Mouse (Mus musculus) cortical plate, adult 2 months (tissue): ENCODE data around the gene Gatad2b.
"Not testable (repeated sequence)": the region's sequence is repeated elsewhere in the genome, so short reads cannot be mapped to it uniquely, and the experiment has no call there.

ENCODE experiments used
- CTCF ChIP-seq: fragments of 200-500 bp; IDR thresholded peaks from 2 replicates; pipeline ENCODE4 v1.5.1; 2011; ENCODE audit warnings: mild to moderate bottlenecking, control low read depth, low read length; ENCODE audit not compliant: insufficient read depth; ENCODE audit errors: extremely low read depth
- POLR2A ChIP-seq: fragments of 200-500 bp; IDR thresholded peaks from 2 replicates; pipeline ENCODE4 v1.6.1; 2011; ENCODE audit warnings: mild to moderate bottlenecking, low read length, control low read depth; ENCODE audit not compliant: insufficient read depth; ENCODE audit errors: extremely low read depth

DNA sequence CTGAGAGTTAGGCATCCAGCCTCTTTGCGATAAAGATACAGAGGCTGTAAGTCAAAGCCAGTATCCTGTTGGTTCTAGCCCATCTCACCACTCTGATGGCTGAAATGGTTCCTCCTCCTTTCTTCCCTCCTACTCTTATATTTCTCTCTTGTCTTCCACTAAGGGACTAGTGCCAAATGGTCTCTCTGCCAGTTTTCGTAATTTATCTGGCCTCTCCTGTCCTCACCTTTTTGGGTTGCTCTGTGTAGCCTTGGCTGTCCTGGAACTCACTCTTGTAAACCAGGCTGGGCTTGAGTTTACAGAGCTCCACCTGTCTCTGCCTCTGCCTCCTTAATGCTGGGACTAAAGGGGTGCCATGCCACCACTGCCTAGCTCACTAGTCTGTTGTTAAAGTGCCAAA, 40.3 kb upstream of the Gatad2b start:
- not testable (repeated sequence) for TF ChIP-seq CTCF, POLR2A
